Mouse (Mus musculus): ENCODE results near the gene Cldn14.
A peak's percentile ranks its signal among the peaks of the same experiment; 100 is the strongest.

The Cldn14 gene

GRCm38 (mm10) chr16:93944301-93944700 is 64.3 kb downstream of the Cldn14 start:
- no peak for DNase-seq (ENCODE audit: low spot score)

GRCm38 (mm10) chr16:93942796-93943502 is 65.7 kb downstream of the Cldn14 start:
- DNase-seq (ENCODE audit: low spot score), result no peak

GRCm38 (mm10) chr16:93941781-93942567 is 66.7 kb downstream of the Cldn14 start:
- DNase-seq (ENCODE audit: low spot score), result no peak

- DNase-seq (ENCODE audit: low spot score), result no peak
These were observed 68.7 kb downstream of the Cldn14 start for GRCm38 (mm10) chr16:93939961-93940360.

- no peak for DNase-seq (ENCODE audit: low spot score)
These were observed 70.2 kb downstream of the Cldn14 start for GRCm38 (mm10) chr16:93938400-93938846.

- no peak for DNase-seq (ENCODE audit: low spot score)
These were observed 73.6 kb downstream of the Cldn14 start for GRCm38 (mm10) chr16:93935009-93935408.

GRCm38 (mm10) chr16:93934588-93934987 is 74.0 kb downstream of the Cldn14 start:
- DNase-seq (ENCODE audit: low spot score), result no peak

- DNase-seq (ENCODE audit: low spot score), result no peak
These were observed 76.2 kb downstream of the Cldn14 start for GRCm38 (mm10) chr16:93932185-93933168.

- DNase-seq (ENCODE audit: low spot score), result no peak
These were observed 79.1 kb downstream of the Cldn14 start for GRCm38 (mm10) chr16:93929370-93930032.

GRCm38 (mm10) chr16:93925684-93926247 is 82.9 kb downstream of the Cldn14 start:
- no peak for DNase-seq (ENCODE audit: low spot score)

GRCm38 (mm10) chr16:93923788-93924187 is 84.8 kb downstream of the Cldn14 start:
- DNase-seq (ENCODE audit: low spot score), result no peak

- DNase-seq (ENCODE audit: low spot score), result no peak
These were observed 85.7 kb downstream of the Cldn14 start for GRCm38 (mm10) chr16:93922835-93923389.

GRCm38 (mm10) chr16:93920673-93921072 is 88.0 kb downstream of the Cldn14 start:
- DNase-seq (ENCODE audit: low spot score), result no peak

- DNase-seq (ENCODE audit: low spot score), result no peak
These were observed 89.4 kb downstream of the Cldn14 start for GRCm38 (mm10) chr16:93919189-93919588.

GRCm38 (mm10) chr16:93918679-93919060 is 90.0 kb downstream of the Cldn14 start:
- DNase-seq (ENCODE audit: low spot score), result no peak

GRCm38 (mm10) chr16:93917712-93918678 is 90.6 kb downstream of the Cldn14 start:
- DNase-seq (ENCODE audit: low spot score), result peak; percentile 68

GRCm38 (mm10) chr16:93915338-93915849 is 93.2 kb downstream of the Cldn14 start:
- DNase-seq (ENCODE audit: low spot score), result no peak

GRCm38 (mm10) chr16:93913881-93914576 is 94.6 kb downstream of the Cldn14 start:
- DNase-seq (ENCODE audit: low spot score), result no peak

GRCm38 (mm10) chr16:93912808-93913207 is 95.8 kb downstream of the Cldn14 start:
- no peak for DNase-seq (ENCODE audit: low spot score)
